Mouse (Mus musculus): ENCODE results near the gene Lrrc19.

Lrrc19 gene

DNA sequence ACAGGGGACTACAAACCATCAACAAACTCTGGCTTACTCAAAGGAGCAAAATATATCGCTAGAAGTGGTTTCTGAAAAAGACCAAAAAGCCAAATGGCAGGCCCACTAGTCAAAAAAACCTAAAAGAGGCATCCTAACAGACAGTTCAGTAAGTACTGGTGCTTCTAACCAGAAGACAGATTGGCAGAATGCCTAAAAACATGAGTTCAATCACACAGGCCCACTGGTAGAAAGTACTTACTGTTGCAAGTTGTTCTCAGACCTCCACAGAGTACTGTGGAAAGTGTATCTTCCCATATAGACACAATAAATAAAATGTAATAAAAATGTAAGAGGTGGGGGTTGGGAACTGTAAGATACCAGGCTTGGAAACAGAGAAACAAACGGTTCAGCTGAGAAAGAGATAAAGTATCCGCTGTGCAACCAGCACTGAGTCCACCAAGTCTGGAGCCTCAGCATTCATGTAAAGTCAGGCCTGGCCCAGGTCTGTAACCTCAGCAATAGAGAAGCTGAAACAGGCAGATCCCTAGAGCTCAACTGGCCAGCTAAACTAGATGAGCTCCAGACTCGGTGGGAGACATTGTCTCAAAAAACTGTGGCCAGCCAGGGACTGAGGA is 58.1 kb downstream of the Lrrc19 start:
- no peak for DNase-seq (ENCODE audit: low read depth, low spot score)

All from embryo, embryonic 11.5 days (tissue).